ENCODE assay signal across 13 mouse cellular contexts in genomic region chr4:88476511-88477210, GRCm38 (mm10). TPM values are rescaled to one million over a fixed set of nuclear protein-coding genes. Genes with fewer than 3 reads are reported as not detected.
DNase-seq lines count a peak whose midpoint lies in the region; ATAC-seq and TF ChIP-seq lines count a peak whose summit lies in the region.
"Had no signal": no experiment of that assay in that cellular context is flagged by ENCODE, and none has a peak within 500 bp of the region (broad histone marks: within the 10 kb centered on the region; RNA-seq: fewer than 3 reads in every experiment).

No protein-coding gene starts in this region.

- intact Hi-C loops in gastrocnemius, adult 2 months (cut with DNase I): no loop called here
- intact Hi-C loops in left cerebral cortex, postnatal 14 days (cut with DNase I): no loop called here

- 19% methylated on average over 4 of the region's 4 CpGs for WGBS in heart, embryonic 14.5 days
- WGBS in midbrain, embryonic 16.5 days: 73% methylated on average over 4 of the region's 4 CpGs

- DNase-seq in gastrocnemius, adult 2 months: no peak
- DNase-seq in gastrocnemius, adult 8-10 months (ENCODE audit: low spot score in 2 of 2): no peak
- peak; percentile 32 for DNase-seq in R1 (ENCODE audit: low read depth, low spot score)
- peak; percentile 40 for DNase-seq in lung, postnatal 10 days
- DNase-seq in left cerebral cortex, postnatal 14 days (ENCODE audit: low spot score in 2 of 2): no peak
- DNase-seq in c-Kit-positive CD71-positive TER-119-positive erythroid progenitor cells, embryonic 14.5 days (ENCODE audit: low spot score): no peak

- no peak overlapping the region for H3K4me3 ChIP-seq in gastrocnemius, adult 2 months
- no peak overlapping the region for H3K4me3 ChIP-seq in heart, embryonic 14.5 days (ENCODE audit: control insufficient read depth in 1 of 2, insufficient read depth in 1 of 2, low read depth in 1 of 2, low read length in 2 of 2)
- no peak overlapping the region for H3K4me3 ChIP-seq in midbrain, embryonic 16.5 days (ENCODE audit: low read depth, low read length)
- H3K4me3 ChIP-seq: hindbrain, embryonic 15.5 days; liver, embryonic 15.5 days had no signal

- H3K9me3 ChIP-seq in heart, embryonic 14.5 days (ENCODE audit: control insufficient read depth, low read length): no peaks in the 10 kb centered on the region
- no peaks in the 10 kb centered on the region for H3K9me3 ChIP-seq in midbrain, embryonic 16.5 days (replicated peaks; ENCODE audit: control insufficient read depth, low read length, poor library complexity, severe bottlenecking)
- H3K9me3 ChIP-seq: hindbrain, embryonic 15.5 days; liver, embryonic 15.5 days had no signal

- H3K27me3 ChIP-seq in heart, embryonic 14.5 days (ENCODE audit: control insufficient read depth, insufficient read depth, low read length): no peaks in the 10 kb centered on the region
- H3K27me3 ChIP-seq in midbrain, embryonic 16.5 days (ENCODE audit: control insufficient read depth, insufficient read depth, low read depth, low read length): no peaks in the 10 kb centered on the region
- H3K27me3 ChIP-seq: hindbrain, embryonic 15.5 days; liver, embryonic 15.5 days had no signal

- ATAC-seq in heart, embryonic 14.5 days (ENCODE audit: insufficient number of reproducible peaks, insufficient read depth, low FRiP score, low read depth): peak; percentile 83
- no peak for ATAC-seq in midbrain, embryonic 16.5 days

- no peak for TF ChIP-seq CTCF in gastrocnemius, adult 2 months (IDR thresholded peaks at IDR 0.05)

- no peak overlapping the region for H3K9ac ChIP-seq in heart, embryonic 14.5 days (ENCODE audit: low read length)
- no peak overlapping the region for H3K9ac ChIP-seq in midbrain, embryonic 16.5 days (ENCODE audit: low read depth, low read length)
- H3K9ac ChIP-seq: hindbrain, embryonic 15.5 days; liver, embryonic 15.5 days had no signal

- H3K36me3 ChIP-seq in heart, embryonic 14.5 days (ENCODE audit: control insufficient read depth, insufficient read depth, low read length): no peaks in the 10 kb centered on the region
- H3K36me3 ChIP-seq in midbrain, embryonic 16.5 days (ENCODE audit: control insufficient read depth, insufficient read depth, low read length): no peaks in the 10 kb centered on the region
- H3K36me3 ChIP-seq: hindbrain, embryonic 15.5 days; liver, embryonic 15.5 days had no signal

- H3K4me1 ChIP-seq in heart, embryonic 14.5 days (ENCODE audit: control insufficient read depth in 2 of 2, insufficient read depth in 2 of 2, low read length in 2 of 2): peaks cover 7 to 10% of the 10 kb centered on the region in 2 experiments
- H3K4me1 ChIP-seq in midbrain, embryonic 16.5 days (ENCODE audit: control insufficient read depth, insufficient read depth, low read length): no peaks in the 10 kb centered on the region
- H3K4me1 ChIP-seq: hindbrain, embryonic 15.5 days; liver, embryonic 15.5 days had no signal

- H3K27ac ChIP-seq in gastrocnemius, adult 2 months: peak overlapping the region; percentile 4; the same call in 1 of the 2 replicates
- H3K27ac ChIP-seq in heart, embryonic 14.5 days (replicated peaks in 1 of 2; ENCODE audit: control insufficient read depth in 1 of 2, insufficient read depth in 1 of 2, low read depth in 2 of 2, low read length in 2 of 2): peak overlapping the region; percentile 56 to 62
- H3K27ac ChIP-seq in midbrain, embryonic 16.5 days (ENCODE audit: low read length): no peak overlapping the region
- H3K27ac ChIP-seq: hindbrain, embryonic 15.5 days; liver, embryonic 15.5 days had no signal

- H3K4me2 ChIP-seq in heart, embryonic 14.5 days (ENCODE audit: low read length): no peak overlapping the region
- no peak overlapping the region for H3K4me2 ChIP-seq in midbrain, embryonic 16.5 days (ENCODE audit: low read length)
- H3K4me2 ChIP-seq: hindbrain, embryonic 15.5 days; liver, embryonic 15.5 days had no signal

RNA-seq across cellular contexts. Expression of gene Hacd4, which starts 37.9 kb away (rescaled TPM):
- 1 to 10 TPM in 1 of 2 experiments, under 1 TPM in 1; 0.77 to 1.2 TPM for total RNA-seq in gastrocnemius, adult 2 months (2021)
- 1 to 10 TPM in 1 of 4 experiments, under 1 TPM in 3; 0.24 to 1.5 (median 0.87) TPM for total RNA-seq in gastrocnemius, adult 8-10 months (2022)
- polyA plus RNA-seq in heart, embryonic 14.5 days (2014; fragmentation: Nextera tagmentation; extraction: Ambion mirVana): 9.7 and 12.3 TPM in 2 replicates
- 2.7 and 3.8 TPM in 2 replicates for polyA plus RNA-seq in midbrain, embryonic 16.5 days (2015; fragmentation: Nextera tagmentation; extraction: Ambion mirVana)
- total RNA-seq in left cerebral cortex, postnatal 14 days (2021): 1 to 10 TPM; 2.2 to 2.3 TPM

RNA-seq across cellular contexts. Expression of gene Ifnb1, which starts 45.9 kb away (rescaled TPM):
- total RNA-seq in gastrocnemius, adult 2 months (2021): not detected
- total RNA-seq in gastrocnemius, adult 8-10 months (2022): not detected
- not detected in 2 replicates for polyA plus RNA-seq in heart, embryonic 14.5 days (2014; fragmentation: Nextera tagmentation; extraction: Ambion mirVana)
- not detected in 2 replicates for polyA plus RNA-seq in midbrain, embryonic 16.5 days (2015; fragmentation: Nextera tagmentation; extraction: Ambion mirVana)
- not detected for total RNA-seq in left cerebral cortex, postnatal 14 days (2021)
- total RNA-seq: ES-E14 had no signal
- polyA plus RNA-seq: hindbrain, embryonic 15.5 days; liver, embryonic 15.5 days; neural tube, embryonic 11.5 days; spleen, adult 2 months had no signal

Comparison
In these comparisons a context has a peak if more than half of its experiments do, and no peak if none do; other contexts are left out.
1. DNase-seq: peak in R1 (single experiment) and lung, postnatal 10 days (single experiment); none in gastrocnemius, adult 2 months (single experiment), gastrocnemius, adult 8-10 months (0 of 2), left cerebral cortex, postnatal 14 days (0 of 2) and c-Kit-positive CD71-positive TER-119-positive erythroid progenitor cells, embryonic 14.5 days (single experiment).